Mouse (Mus musculus): ENCODE results near the gene Iqgap3.

The Iqgap3 gene

DNA sequence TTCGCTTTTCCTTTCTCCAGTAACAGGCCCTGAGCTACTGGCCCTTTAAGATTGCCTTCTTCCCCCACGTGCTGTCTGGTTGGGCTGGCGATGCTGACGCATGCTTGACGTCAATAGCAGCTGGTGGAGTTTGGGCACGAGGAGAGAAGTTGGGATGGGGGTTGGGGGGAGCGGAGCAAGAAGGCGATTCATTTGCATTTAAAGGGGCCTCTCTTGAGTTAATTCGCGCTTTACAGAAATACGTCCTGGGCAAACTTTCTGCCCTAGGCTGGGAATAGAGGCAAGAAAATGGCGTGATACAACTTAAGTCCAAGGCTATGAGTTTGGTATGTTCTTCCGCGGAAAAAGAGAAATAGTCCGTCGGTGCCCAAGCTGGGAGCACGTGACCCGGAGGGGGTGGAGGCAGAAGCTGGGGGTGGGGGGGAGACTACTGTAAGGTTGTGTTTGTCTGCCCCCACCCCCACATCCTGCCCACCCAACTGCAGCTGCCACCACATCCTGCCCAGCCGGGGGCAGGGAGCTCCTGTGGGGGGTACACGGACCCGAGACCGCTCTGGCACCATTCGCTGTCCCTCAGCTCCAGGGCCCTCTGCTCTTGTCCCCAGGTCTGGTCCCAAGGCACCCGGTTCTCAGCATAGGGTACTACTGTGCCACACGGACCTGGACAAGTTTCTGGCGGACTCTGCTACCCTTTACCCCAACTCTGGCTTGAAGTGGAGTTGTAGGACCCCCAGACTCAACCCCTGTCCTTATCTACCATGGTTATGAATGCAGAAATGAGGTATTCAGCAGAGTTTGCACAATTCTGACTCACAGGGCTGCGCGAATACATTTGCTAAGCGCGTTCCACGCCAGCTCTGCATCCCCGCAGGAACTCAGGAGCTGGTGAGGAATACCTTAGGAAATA lies 56.8 kb downstream of the Iqgap3 start:
- DNase-seq (ENCODE audit: low spot score): peak; percentile 97

DNA sequence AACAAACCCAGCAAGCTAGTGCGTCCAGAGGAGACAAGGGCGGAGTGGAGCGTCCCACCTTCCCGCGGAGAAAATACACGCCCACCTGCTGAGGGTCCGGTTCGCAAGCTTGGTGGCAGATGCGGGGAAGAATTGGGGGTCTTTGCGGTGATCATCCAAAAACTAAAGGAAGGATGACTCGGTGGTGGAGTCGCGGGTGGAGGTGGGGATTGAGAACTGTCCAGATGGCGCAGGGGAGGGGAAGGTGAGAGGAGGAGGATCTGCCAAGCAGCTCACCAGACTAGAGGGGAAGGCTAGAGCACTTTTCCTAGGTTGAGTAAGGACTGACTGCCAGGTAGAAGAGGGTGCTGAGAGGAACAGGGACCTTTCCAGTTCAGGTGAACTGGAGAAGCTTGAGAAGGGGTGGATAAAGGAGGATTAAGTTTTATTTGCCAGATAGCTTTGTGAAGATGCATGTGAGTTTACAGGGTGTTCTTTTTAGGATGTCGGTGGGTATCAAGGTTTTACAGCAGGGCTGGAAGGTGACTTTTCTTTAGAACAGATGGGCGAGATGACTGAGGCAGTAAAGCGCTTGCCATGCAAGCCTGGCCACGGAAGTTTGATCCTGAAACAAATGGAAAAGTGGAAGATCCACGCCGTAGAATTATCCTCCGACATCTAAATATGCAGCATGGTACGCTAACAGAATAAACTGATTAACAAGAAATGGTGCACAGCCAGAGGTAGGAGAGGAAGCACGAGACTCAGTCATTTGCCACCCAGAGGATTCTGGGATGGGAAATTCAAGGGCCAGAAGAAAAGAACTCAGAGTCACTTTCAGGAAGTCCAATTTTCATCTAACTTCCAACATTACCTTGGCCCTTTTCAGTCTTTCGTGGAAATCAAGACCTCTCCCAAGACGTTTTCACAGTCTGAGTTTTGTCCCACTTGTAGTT lies 57.7 kb downstream of the Iqgap3 start:
- no peak for DNase-seq (ENCODE audit: low spot score)

DNA sequence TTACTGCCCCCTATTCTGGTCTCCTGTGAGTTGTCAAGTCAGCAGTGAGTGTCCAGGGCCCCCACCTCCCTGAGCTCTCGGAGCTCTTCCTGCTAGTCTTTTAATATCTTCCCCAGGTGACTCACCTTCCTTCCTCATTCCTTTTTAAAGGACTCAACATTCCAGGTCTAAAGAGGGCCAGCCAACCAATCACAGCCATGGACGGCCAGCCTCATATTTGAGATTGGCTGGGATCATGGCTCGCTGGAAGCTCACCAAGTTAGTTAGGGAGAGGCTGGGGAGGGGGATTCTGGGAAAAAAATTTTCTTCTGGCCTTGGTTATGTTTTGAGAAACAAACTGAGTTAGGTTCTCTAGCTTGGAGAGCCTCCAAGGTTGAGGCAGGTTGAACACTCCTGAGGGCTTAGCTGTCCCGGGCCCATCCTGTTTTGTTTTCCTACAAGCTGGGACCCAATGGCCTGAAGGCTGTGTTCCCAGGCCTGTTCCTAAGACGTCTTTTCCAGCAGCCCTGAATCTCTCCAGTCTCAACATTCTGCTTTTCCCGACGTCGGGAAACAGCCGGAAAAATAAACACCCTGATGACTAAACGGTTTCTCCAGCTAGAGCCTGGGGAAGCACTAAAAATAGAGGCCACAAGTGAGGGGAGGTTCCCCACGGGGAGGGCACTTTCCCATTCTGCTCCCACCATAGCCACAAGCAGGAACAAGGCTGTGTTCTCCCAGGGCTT lies 58.6 kb downstream of the Iqgap3 start:
- DNase-seq (ENCODE audit: low spot score): no peak

DNA sequence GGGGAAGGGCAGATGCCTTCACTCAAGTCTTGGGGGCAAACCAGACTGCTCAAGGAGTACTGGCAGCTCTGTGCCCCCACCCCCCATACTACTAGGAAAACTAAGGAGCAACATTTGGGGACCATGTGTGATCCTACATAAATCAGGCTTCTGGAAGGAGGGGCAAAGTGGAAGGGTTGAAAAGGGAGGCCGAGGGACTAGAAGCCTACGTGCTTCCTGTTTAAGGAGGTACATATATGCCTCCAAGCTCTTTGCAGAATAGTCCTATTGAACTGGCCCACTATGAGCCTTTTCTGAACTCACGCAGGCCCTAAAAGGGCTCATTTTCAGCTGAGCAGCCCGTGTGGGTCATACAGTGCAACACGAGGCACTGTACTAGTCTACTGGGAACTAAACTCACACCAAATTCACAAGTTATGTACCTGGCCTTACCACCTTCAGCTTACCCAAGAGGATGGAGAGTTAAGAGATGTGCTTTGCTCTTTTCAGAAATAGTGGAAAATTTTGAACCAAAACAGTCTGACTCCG lies 59.2 kb downstream of the Iqgap3 start:
- DNase-seq (ENCODE audit: low spot score): no peak

DNA sequence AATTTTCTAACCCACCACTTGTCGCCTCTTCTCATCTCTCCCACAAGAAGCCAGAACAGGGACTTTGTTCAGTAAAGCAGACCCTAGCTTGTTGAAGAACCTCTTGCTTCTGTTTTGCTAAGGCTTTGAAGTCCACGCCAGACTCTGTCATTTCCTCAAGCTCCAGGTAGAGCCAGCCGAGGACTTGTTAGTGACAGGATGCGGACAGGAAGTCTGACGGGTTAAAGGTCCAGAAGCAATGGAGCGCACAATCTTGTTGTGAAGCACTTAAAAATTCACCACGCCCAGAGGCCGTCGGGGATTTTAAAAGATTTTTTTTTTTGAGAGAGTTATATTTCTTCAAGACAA lies 59.6 kb downstream of the Iqgap3 start:
- DNase-seq (ENCODE audit: low spot score): no peak

DNA sequence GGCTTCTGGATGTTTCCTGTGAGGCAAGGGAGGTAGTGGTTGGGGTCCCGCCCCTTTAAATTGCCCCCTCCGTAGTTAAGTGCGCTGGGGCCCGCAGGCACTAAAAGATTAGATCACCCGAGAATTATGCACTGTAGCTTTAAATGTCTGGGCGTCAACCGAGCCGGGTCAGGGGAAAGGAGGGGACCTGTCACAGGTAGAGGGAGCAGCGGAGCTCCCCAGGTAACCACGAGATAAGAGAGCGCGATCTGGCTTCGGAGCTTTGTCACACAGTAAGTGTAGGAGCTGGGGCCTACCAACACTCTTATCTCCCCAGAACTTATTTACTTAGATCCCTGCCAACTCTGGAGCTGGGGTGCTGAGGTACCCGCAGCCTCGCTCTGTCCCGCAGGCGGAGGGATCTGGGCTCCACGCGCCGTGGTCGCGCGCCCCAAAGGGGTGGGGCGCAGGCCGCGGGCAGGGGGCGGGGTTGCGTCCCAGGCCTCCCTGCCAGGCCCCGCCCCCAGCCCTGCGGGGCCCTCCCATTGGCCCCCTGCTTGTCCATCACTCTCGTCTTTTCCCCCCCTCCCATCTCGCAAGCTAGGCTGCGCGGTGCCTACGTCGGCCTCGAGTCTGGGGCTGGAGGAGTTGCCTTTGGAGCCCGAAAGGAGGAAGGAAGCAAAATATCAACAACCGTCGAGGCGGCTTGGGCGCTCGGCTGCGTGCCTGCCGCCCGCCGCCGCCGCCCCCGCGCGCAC lies 60.2 kb downstream of the Iqgap3 start, which contains the start of gene Mef2d:
TSS of gene Mef2d (plus strand) at position 586 of the 737 bp plus-strand sequence.
- peak; percentile 97 for DNase-seq (ENCODE audit: low spot score)

DNA sequence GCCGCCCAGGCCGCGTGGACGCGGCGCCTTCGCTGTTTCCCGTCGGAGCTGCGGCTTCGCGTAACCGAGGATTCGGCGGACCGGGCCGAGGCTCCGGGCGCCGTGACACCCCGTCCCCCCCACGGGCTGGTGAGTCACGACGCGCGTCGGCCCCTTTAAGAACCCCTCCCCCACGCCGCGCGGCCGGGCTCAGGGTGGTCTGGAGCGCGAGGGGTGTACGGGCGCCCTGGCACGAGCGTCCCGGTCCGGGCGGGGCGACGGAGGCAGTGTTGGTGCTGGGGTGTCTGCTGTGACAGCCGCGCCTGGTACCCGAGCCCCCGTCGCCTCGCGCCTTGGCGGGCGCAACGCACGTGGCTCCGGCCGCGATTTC lies 60.8 kb downstream of the Iqgap3 start:
- DNase-seq (ENCODE audit: low spot score): no peak

DNA sequence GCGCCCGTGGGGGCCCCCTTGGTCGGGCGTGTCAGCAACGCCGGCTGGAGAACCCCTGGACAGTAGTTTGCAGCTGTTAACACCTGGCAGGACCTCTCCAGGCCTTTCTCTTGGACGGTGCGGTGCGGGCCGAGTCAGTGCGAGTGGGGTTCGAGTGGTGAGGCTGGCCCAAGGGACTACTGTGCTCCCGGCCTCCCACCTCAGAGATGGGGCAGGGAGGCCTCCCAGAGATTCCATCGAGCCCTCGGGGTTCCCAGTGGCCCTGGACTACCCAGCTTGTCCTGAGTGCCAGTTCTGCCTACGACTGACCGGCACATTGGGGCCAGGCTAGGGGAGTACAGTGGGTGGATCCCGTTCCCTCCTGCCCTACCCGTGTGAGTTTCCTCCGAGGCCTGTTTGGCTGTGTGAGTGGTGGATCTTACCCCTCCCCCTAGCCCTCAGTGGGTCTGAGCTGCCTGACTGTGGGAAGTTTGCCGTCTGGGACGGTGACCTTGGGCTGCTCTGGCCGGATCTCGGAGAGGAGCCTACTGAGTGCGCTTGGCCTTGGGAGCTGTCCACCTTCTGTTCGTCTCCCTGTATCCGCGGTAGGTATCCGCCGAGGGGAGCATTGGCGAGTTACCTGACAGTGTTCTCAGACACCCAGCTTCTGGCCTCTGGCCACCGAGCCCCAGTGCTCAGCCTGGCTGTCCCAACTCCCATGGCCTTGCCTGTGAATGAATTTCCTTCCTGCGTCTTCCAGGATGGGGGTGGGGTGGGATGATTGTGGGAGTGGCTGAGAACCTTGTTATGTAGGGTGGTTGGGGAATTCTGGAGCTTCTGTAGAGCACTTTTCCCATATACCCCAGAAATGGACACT lies 61.4 kb downstream of the Iqgap3 start:
- no peak for DNase-seq (ENCODE audit: low spot score)

DNA sequence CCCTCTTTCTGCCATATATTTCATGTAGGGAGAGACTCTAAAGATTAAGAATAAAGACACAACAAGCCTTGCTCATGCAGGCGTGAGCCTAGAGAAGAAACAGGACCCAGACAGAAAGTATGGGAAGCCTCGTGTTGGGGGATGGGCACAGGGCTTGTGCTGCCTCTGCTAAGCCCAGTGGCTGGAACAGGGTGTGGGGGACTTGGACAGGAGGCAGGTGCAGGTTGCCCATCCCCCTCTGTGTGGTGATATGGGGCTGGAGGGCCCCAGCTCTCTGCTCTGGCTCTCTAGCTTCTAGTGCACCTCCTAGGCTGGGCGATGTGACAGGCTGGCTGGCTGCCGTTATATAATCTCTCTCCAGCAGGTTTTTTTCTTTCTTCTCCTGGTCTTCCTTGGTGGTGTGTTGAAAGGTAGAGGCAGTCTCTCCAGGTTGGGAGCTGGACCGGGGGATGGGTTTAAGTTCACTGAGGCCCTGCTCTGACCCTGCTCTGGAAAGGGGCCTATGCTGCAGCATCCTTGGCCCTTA lies 62.3 kb downstream of the Iqgap3 start:
- DNase-seq (ENCODE audit: low spot score): peak; percentile 60

DNA sequence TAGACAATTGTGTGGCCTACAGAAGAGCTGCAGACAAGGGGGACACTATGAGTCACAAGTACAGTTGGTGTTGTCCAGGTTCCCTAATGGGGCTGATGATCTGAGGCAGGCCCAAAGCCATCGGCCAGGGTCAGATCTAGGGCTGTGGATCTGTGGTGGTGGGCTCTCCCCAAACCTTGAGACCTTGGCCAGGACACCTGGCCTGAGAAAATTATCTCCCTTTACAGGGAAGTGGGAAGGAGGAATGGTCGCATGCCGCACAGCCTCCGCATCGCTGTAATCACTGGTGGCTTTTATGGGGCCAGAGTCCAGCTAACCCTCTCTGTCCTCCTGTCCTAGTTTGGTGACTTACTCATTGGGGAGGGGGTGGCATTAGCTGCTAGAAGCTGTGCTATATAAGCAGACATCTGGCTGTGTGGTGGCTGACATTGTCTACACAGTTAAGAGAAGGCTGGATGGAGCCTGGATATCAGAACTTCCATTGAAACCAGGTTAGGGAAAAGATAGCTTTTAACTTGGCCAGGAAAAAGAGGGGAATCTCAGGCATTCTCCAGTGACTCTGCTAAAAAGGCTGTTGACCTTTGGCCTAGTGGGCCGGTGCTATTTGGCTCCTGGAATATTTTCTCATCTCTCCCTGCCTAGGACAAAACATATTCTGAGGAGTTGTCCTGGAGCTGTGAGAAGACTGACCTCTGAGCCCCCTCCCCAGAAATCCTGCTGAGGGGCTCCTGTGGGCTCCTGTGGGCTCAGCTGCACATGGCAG lies 63.1 kb downstream of the Iqgap3 start:
- DNase-seq (ENCODE audit: low spot score): no peak

DNA sequence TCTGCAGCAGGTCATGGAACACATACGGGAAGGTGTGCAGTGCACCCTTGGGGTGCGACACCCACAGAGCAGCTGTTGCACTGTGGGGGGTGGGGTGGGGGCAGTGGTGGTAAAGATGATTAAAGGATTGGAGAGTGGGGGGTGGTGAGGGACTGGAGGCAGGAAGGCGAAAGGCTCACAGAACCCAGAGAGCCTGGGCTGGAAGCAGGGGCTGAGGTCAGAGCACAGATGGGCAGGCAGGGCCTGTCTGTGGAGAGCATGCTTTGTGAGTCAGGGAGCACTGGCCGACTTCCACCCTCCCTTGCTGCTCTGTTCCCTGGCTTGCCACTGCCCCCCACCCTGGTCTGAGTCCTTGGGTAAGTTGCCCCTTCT lies 63.6 kb downstream of the Iqgap3 start:
- no peak for DNase-seq (ENCODE audit: low spot score)

DNA sequence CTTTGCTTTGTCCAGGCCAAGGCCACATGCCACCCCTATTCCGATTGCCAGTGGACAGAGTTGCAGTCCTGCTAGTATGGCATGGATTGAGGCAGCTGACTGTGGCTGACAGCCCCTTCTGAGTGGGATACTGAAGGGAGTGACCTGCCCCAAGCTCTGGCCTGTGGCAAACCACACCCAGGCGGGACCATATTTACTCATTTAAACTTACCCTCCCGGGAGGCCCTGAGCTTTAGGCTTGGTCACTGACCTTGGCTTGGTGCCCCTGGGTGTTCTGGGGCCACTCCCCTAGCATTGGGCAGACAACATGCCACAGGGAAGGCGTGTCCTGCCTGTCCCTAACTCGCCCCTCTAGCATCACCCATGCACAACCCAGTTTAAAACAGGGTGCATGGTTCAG lies 64.2 kb downstream of the Iqgap3 start:
- DNase-seq (ENCODE audit: low spot score): no peak

DNA sequence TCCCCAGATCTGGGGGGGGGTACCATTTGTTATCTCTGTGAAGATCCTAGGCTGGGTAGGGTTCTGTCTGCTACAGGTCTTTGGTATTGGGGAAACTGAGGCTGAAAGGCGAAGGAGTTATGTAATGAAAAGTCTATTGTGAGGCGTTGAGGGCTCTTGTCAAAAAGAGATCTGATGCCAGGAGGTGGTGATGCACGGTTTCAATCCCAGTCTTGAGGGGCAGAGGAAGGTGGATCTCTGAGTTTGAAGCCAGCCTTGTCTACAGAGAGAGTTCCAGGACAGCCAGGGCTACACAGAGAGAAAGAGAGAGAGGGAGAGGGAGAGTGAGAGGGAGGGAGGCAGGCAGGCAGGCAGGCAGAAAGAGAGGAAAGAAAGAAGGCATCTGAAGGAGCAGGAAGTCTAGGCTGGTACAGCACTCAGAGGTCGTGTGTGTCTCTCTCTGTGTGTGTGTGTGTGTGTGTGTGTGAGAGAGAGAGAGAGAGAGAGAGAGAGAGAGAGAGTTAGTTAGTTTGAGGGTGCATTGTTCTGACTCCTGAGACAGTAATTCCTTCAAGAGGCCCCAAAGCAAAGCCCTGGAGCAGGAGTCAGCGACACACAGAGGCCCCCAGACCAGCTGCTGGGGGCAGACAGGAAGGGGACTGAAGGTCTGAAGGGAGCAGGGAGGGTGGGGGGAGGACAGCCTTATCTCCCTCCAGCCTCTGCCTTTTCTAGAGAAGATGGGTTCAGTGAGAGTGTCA lies 64.8 kb downstream of the Iqgap3 start:
- no peak for DNase-seq (ENCODE audit: low spot score)

DNA sequence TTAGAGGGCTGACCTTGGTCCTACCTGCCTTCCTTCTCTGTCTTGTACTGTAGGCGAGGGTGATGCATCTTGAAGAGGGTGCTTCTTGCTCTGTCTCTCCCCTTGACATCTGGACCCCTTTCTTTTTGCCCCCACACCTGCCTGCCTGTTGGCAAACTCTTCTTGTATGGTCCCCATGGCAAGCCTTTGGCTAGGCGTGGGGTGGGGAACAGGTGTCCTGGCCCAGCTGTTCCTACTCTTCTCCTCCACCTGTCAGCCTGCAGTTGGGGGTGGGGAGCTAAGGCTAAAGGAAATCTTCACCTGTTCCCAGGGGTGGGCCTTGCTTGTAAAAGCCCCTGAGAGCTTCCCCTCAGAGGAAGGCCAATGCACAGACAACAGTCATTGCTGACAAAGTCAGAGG lies 65.7 kb downstream of the Iqgap3 start:
- DNase-seq (ENCODE audit: low spot score): no peak

DNA sequence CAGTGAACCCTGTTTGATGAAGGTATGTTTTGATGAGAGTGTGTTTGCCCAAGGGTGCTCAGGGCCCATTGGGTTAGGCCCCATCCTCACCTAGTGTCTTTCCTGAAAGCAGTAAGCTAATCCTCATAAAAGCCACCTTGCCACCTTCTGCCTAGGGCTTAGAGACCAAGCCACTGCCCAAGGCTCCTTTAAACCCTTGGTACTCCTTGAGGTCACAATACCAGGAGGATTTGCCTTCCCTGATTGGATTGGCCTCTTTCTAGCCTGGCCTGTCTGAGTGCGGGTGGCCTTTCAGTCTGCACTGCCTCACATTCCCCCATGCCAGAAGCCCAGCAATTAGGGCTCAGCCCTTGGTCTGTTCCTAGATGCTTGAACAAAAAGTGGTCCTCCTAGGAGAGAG lies 66.1 kb downstream of the Iqgap3 start:
- no peak for DNase-seq (ENCODE audit: low spot score)

DNA sequence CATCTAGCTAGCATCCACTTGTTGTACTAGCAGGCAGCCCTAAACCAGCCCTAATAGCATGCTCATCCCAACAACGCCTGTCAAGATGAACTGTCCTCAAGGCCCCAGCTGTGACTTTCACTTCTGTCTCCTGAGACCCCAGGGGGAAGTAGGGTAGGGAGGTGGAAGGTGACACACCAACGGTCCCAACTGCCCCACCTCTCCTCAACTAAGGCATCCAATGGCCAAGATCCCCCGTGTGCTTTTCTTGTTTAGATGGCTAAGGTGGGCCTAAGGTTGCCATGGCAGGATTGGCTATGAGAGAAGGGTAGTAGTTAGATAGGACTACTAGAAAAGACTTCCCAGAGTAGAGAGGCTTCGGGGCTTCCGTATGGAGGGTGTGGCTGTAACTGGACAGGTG lies 66.6 kb downstream of the Iqgap3 start:
- no peak for DNase-seq (ENCODE audit: low spot score)

DNA sequence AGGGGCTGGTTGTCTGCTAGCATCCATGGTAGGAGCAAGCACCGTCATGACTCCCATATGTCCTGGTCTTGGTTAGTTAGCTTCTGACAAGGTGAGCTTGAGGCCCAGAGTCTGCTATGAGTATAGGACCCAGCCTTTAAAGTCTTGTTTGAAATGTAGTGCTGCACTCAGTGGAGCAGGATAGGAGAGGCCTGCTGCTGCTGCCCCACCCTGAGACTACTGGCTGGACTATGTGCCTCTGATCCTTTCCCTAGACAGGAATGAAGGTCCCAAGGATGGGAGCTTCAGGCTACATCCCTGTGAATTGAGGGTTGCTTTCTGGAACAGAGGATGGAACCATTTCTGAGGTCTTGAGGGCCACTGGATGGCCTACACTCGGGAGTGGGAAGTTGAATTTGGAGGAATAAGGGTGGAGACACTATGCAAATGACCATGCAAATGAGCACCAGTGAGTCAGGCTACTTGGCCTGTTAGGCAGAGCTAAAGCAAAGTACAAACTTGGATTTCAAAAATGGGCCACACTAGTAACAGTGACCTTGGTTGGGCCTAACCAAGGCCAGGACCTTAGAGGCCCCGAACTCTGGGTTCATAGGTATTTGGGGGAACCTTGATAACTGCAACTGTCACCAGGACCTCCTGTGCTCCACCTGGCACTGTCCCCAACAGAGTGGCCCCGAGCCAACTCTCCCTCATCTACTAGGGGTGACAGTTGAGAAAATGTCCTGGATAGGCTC lies 67.2 kb downstream of the Iqgap3 start:
- DNase-seq (ENCODE audit: low spot score): no peak

DNA sequence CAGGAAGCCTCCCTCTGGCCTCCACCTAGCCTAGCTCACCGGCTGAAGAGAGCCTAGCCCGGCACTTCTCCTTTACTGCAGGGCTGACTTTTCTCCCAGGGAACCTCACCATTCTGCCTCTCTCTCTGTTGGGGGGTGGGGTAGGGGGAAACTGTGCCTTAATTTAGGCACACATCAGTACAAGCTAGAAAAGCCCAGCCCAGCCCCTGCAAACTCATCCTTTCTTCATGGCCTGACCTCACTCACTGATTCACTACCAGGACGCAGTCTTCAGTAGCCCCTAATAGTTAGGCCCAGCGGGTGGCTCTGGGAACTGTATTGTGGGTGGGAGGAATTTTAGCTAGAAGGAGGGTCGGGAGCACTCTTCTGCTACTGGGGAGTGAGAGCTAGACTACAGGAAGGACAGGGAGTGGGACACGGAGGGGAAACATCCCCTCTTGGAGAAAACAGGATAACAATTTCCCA lies 67.8 kb downstream of the Iqgap3 start:
- DNase-seq (ENCODE audit: low spot score): no peak

All from layer of hippocampus, adult 11-12 months (tissue).